Mouse (Mus musculus): ENCODE measurements around the gene Gm2056. TPM values are rescaled to one million over a fixed set of nuclear protein-coding genes. Genes with fewer than 3 reads are reported as not detected.

The Gm2056 gene
- total and polyA plus RNA-seq, 2 experiments, result not detected

Other genes starting within 250 kb of the Gm2056 start
- not detected in 2 replicates for gene Gm21936, start 231.5 kb upstream of the Gm2056 start, total RNA-seq (2014; rRNA removed)
- not detected in 2 replicates for gene Gm21936, start 231.5 kb upstream of the Gm2056 start, polyA plus RNA-seq (2012; rRNA removed)
- gene BB287469, start 210.4 kb upstream of the Gm2056 start, total RNA-seq (2014; rRNA removed), result not detected in 2 replicates
- not detected in 2 replicates for gene BB287469, start 210.4 kb upstream of the Gm2056 start, polyA plus RNA-seq (2012; rRNA removed)
- not detected in 2 replicates for gene Gm2001, start 184.7 kb upstream of the Gm2056 start, total RNA-seq (2014; rRNA removed)
- gene Gm2001, start 184.7 kb upstream of the Gm2056 start, polyA plus RNA-seq (2012; rRNA removed), result not detected in 2 replicates
- not detected in 2 replicates for gene Gm2016, start 152.9 kb upstream of the Gm2056 start, total RNA-seq (2014; rRNA removed)
- gene Gm2016, start 152.9 kb upstream of the Gm2056 start, polyA plus RNA-seq (2012; rRNA removed), result not detected in 2 replicates
- not detected in 2 replicates for gene Gm2022, start 131.6 kb upstream of the Gm2056 start, total RNA-seq (2014; rRNA removed)
- not detected in 2 replicates for gene Gm2022, start 131.6 kb upstream of the Gm2056 start, polyA plus RNA-seq (2012; rRNA removed)
- not detected in 2 replicates for gene Gm2035, start 107.1 kb upstream of the Gm2056 start, total RNA-seq (2014; rRNA removed)
- gene Gm2035, start 107.1 kb upstream of the Gm2056 start, polyA plus RNA-seq (2012; rRNA removed), result not detected in 2 replicates
- not detected in 2 replicates for gene Gm2042, start 72.9 kb upstream of the Gm2056 start, total RNA-seq (2014; rRNA removed)
- not detected in 2 replicates for gene Gm2042, start 72.9 kb upstream of the Gm2056 start, polyA plus RNA-seq (2012; rRNA removed)
- gene Gm2075, start 15.2 kb upstream of the Gm2056 start, total RNA-seq (2014; rRNA removed), result not detected in 2 replicates
- not detected in 2 replicates for gene Gm2075, start 15.2 kb upstream of the Gm2056 start, polyA plus RNA-seq (2012; rRNA removed)
- not detected in 2 replicates for gene Gm6803, start 8.2 kb upstream of the Gm2056 start, total RNA-seq (2014; rRNA removed)
- not detected in 2 replicates for gene Gm6803, start 8.2 kb upstream of the Gm2056 start, polyA plus RNA-seq (2012; rRNA removed)
- gene Gm16368, start 56.7 kb downstream of the Gm2056 start, total RNA-seq (2014; rRNA removed), result not detected in 2 replicates
- gene Gm16368, start 56.7 kb downstream of the Gm2056 start, polyA plus RNA-seq (2012; rRNA removed), result not detected in 2 replicates
- not detected in 2 replicates for gene Gm10436, start 155.1 kb downstream of the Gm2056 start, total RNA-seq (2014; rRNA removed)
- gene Gm10436, start 155.1 kb downstream of the Gm2056 start, polyA plus RNA-seq (2012; rRNA removed), result not detected in 2 replicates
- gene Gm8332, start 223.1 kb downstream of the Gm2056 start, total RNA-seq (2014; rRNA removed), result not detected in 2 replicates
- gene Gm8332, start 223.1 kb downstream of the Gm2056 start, polyA plus RNA-seq (2012; rRNA removed), result not detected in 2 replicates
- not detected in 2 replicates for gene Gm5662, start 247.5 kb downstream of the Gm2056 start, total RNA-seq (2014; rRNA removed)
- not detected in 2 replicates for gene Gm5662, start 247.5 kb downstream of the Gm2056 start, polyA plus RNA-seq (2012; rRNA removed)

Data from liver, adult 2 months (tissue).